Mouse (Mus musculus) heart, embryonic 12.5 days (tissue): ENCODE measurements at regions not wholly inside any gene's neighbourhood (a gene's known extent, or its start where the extent isn't known, plus 50 kb on each side); places are given as distances from the start of the nearest gene placed in this dataset.
A peak's percentile ranks its signal among the peaks of the same experiment; 100 is the strongest.

Experiments
- ATAC-seq: fragments of 200-750 bp; cut with Nextera tagmentation; 2 replicates; pipeline ENCODE4 v1.8.0; 2017; ENCODE audit warnings: moderate TSS enrichment, moderate library complexity; ENCODE audit not compliant: insufficient number of reproducible peaks, low FRiP score
- H3K27ac ChIP-seq: fragments of 300-500 bp; sonication (generic); 2 replicates; pipeline ENCODE4 v1.5.1; 2016; ENCODE audit warnings: mild to moderate bottlenecking, moderate library complexity; ENCODE audit not compliant: poor library complexity, severe bottlenecking
- H3K27me3 ChIP-seq: fragments of 300-500 bp; sonication (generic); replicated peaks from 2 replicates; pipeline ENCODE4 v1.6.1; 2016; ENCODE audit warnings: mild to moderate bottlenecking, moderate library complexity
- H3K36me3 ChIP-seq: fragments of 300-500 bp; sonication (generic); 2 replicates; pipeline ENCODE4 v1.6.1; 2016; ENCODE audit warnings: mild to moderate bottlenecking, moderate library complexity
- H3K4me1 ChIP-seq: fragments of 300-500 bp; sonication (generic); replicated peaks from 2 replicates; pipeline ENCODE4 v1.6.1; 2016; ENCODE audit warnings: mild to moderate bottlenecking
- H3K4me2 ChIP-seq: fragments of 300-500 bp; sonication (generic); 2 replicates; pipeline ENCODE4 v1.6.1; 2016; ENCODE audit warnings: mild to moderate bottlenecking, moderate library complexity
- H3K4me3 ChIP-seq: fragments of 300-500 bp; sonication (generic); 2 replicates; pipeline ENCODE4 v1.5.1; 2016; ENCODE audit warnings: mild to moderate bottlenecking
- H3K9ac ChIP-seq: fragments of 300-500 bp; sonication (generic); 2 replicates; pipeline ENCODE4 v1.6.1; 2016; ENCODE audit warnings: mild to moderate bottlenecking, moderate library complexity
- H3K9me3 ChIP-seq: fragments of 300-500 bp; sonication (generic); replicated peaks from 2 replicates; pipeline ENCODE4 v1.6.1; 2016; ENCODE audit warnings: mild to moderate bottlenecking, moderate library complexity
- WGBS: fragments of 180-500 bp; shearing (Covaris S2); methylation state at CpG from one replicate; pipeline ENCODE4 v1.1.7; 2016; 5-methylcytosine and 5-hydroxymethylcytosine counted together

GRCm38 (mm10) chr14:25366009-25366408 is 93.0 kb upstream of the Zmiz1 start:
- H3K9me3 ChIP-seq = peaks cover 6% of the 10 kb centered on the region
- peak overlapping the region; percentile 41 for H3K27ac ChIP-seq
- H3K9ac ChIP-seq = no peak overlapping the region
- WGBS = 63% methylated on average over 5 of the region's 5 CpGs
- peaks cover 8% of the 10 kb centered on the region; the same call in 1 of the 2 replicates for H3K36me3 ChIP-seq
- H3K4me2 ChIP-seq = no peak overlapping the region
- ATAC-seq = no peak
- peaks cover 30% of the 10 kb centered on the region for H3K4me1 ChIP-seq
- H3K4me3 ChIP-seq = no peak overlapping the region
- no peaks in the 10 kb centered on the region for H3K27me3 ChIP-seq

GRCm38 (mm10) chr14:25370306-25371020 is 88.5 kb upstream of the Zmiz1 start:
- peaks cover 8% of the 10 kb centered on the region; the same call in 1 of the 2 replicates for H3K36me3 ChIP-seq
- no peak overlapping the region for H3K9ac ChIP-seq
- H3K4me2 ChIP-seq = no peak overlapping the region
- H3K27ac ChIP-seq = peak overlapping the region; percentile 20
- H3K4me1 ChIP-seq = peaks cover 42% of the 10 kb centered on the region
- H3K27me3 ChIP-seq = no peaks in the 10 kb centered on the region
- ATAC-seq = no peak
- WGBS = 82% methylated on average over 6 of the region's 6 CpGs
- H3K4me3 ChIP-seq = no peak overlapping the region
- peaks cover 6% of the 10 kb centered on the region for H3K9me3 ChIP-seq

GRCm38 (mm10) chr14:25371021-25371400 is 88.0 kb upstream of the Zmiz1 start:
- Histone ChIP-seq H3K4me1 (peaks cover 38% of the 10 kb centered on the region), H3K36me3 (peaks cover 8% of the 10 kb centered on the region; the same call in 1 of the 2 replicates), H3K4me2 (no peak overlapping the region), H3K9me3 (peaks cover 6% of the 10 kb centered on the region), H3K4me3 (no peak overlapping the region), H3K27ac (peak overlapping the region; percentile 20), H3K9ac (no peak overlapping the region), H3K27me3 (no peaks in the 10 kb centered on the region)
- ATAC-seq = no peak
- WGBS = 30% methylated on average over 5 of the region's 5 CpGs

- H3K27ac ChIP-seq = peak overlapping the region; percentile 20; the same call in 1 of the 2 replicates
- H3K9ac ChIP-seq = peak overlapping the region; percentile 51
These were observed 87.3 kb upstream of the Zmiz1 start for GRCm38 (mm10) chr14:25371661-25372060.

GRCm38 (mm10) chr14:25372581-25372980 is 86.4 kb upstream of the Zmiz1 start:
- no peak overlapping the region for H3K4me3 ChIP-seq
- no peak overlapping the region for H3K9ac ChIP-seq
- H3K36me3 ChIP-seq = peaks cover 8% of the 10 kb centered on the region; the same call in 1 of the 2 replicates
- H3K27me3 ChIP-seq = no peaks in the 10 kb centered on the region
- peaks cover 6% of the 10 kb centered on the region for H3K9me3 ChIP-seq
- no peak for ATAC-seq
- no peak overlapping the region for H3K4me2 ChIP-seq
- H3K27ac ChIP-seq = no peak overlapping the region
- H3K4me1 ChIP-seq = peaks cover 43% of the 10 kb centered on the region
- WGBS = 42% methylated on average over 4 of the region's 4 CpGs

More at GRCm38 (mm10) chr14:25371661-25372060, 87.3 kb upstream of the Zmiz1 start:
- Histone ChIP-seq H3K27me3 (no peaks in the 10 kb centered on the region), H3K4me3 (no peak overlapping the region), H3K9me3 (peaks cover 6% of the 10 kb centered on the region), H3K4me1 (peaks cover 34% of the 10 kb centered on the region), H3K36me3 (peaks cover 8% of the 10 kb centered on the region; the same call in 1 of the 2 replicates), H3K4me2 (no peak overlapping the region)
- WGBS = 49% methylated on average over 4 of the region's 4 CpGs
- ATAC-seq = no peak

- Histone ChIP-seq H3K9me3 (peaks cover 6% of the 10 kb centered on the region), H3K4me2 (no peak overlapping the region), H3K4me1 (peaks cover 45% of the 10 kb centered on the region), H3K27ac (no peak overlapping the region), H3K36me3 (peaks cover 8% of the 10 kb centered on the region; the same call in 1 of the 2 replicates), H3K4me3 (no peak overlapping the region), H3K9ac (no peak overlapping the region), H3K27me3 (no peaks in the 10 kb centered on the region)
- WGBS = 84% methylated on average over 4 of the region's 4 CpGs
- ATAC-seq = no peak
These were observed 85.8 kb upstream of the Zmiz1 start for GRCm38 (mm10) chr14:25373167-25373566.

- Histone ChIP-seq H3K9ac (no peak overlapping the region), H3K36me3 (no peaks in the 10 kb centered on the region), H3K27me3 (no peaks in the 10 kb centered on the region), H3K4me2 (no peak overlapping the region), H3K27ac (no peak overlapping the region), H3K9me3 (no peaks in the 10 kb centered on the region), H3K4me1 (peaks cover 61% of the 10 kb centered on the region), H3K4me3 (no peak overlapping the region)
- ATAC-seq = no peak
- 75% methylated on average over 7 of the region's 7 CpGs for WGBS
These were observed 84.0 kb upstream of the Zmiz1 start for GRCm38 (mm10) chr14:25375001-25375400.

- H3K27me3 ChIP-seq = no peaks in the 10 kb centered on the region
- peak overlapping the region; percentile 100 for H3K27ac ChIP-seq
- H3K4me1 ChIP-seq = peaks cover 49% of the 10 kb centered on the region
- peak overlapping the region; percentile 68 for H3K4me2 ChIP-seq
- H3K36me3 ChIP-seq = no peaks in the 10 kb centered on the region
- 28% methylated on average over 2 of the region's 2 CpGs for WGBS
- H3K4me3 ChIP-seq = peak overlapping the region; percentile 52; the same call in 1 of the 2 replicates
- H3K9me3 ChIP-seq = no peaks in the 10 kb centered on the region
- peak overlapping the region; percentile 81 for H3K9ac ChIP-seq
- no peak for ATAC-seq
These were observed 81.9 kb upstream of the Zmiz1 start for GRCm38 (mm10) chr14:25377091-25377490.

GRCm38 (mm10) chr14:25377554-25377899 is 81.5 kb upstream of the Zmiz1 start:
- WGBS = 4% methylated on average over 8 of the region's 8 CpGs
- peaks cover 49% of the 10 kb centered on the region for H3K4me1 ChIP-seq
- H3K9me3 ChIP-seq = no peaks in the 10 kb centered on the region
- peak overlapping the region; percentile 100 for H3K27ac ChIP-seq
- ATAC-seq = peak; percentile 66
- H3K27me3 ChIP-seq = no peaks in the 10 kb centered on the region
- H3K9ac ChIP-seq = peak overlapping the region; percentile 81
- no peaks in the 10 kb centered on the region for H3K36me3 ChIP-seq
- H3K4me3 ChIP-seq = peak overlapping the region; percentile 52
- H3K4me2 ChIP-seq = peak overlapping the region; percentile 68

GRCm38 (mm10) chr14:25377900-25378716 is 80.9 kb upstream of the Zmiz1 start:
- Histone ChIP-seq H3K9ac (peak overlapping the region; percentile 81), H3K4me1 (peaks cover 49% of the 10 kb centered on the region), H3K9me3 (no peaks in the 10 kb centered on the region), H3K36me3 (no peaks in the 10 kb centered on the region), H3K4me3 (peak overlapping the region; percentile 52), H3K27me3 (no peaks in the 10 kb centered on the region), H3K27ac (peak overlapping the region; percentile 100), H3K4me2 (peak overlapping the region; percentile 68)
- WGBS = under 1% methylated on average over 52 of the region's 54 CpGs
- peak; percentile 84 for ATAC-seq

GRCm38 (mm10) chr14:25378717-25379224 is 80.2 kb upstream of the Zmiz1 start:
- 0 out of 2 replicates have a peak, but pooled peaks have one; percentile 40 for ATAC-seq
- Histone ChIP-seq H3K27me3 (no peaks in the 10 kb centered on the region), H3K4me1 (peaks cover 55% of the 10 kb centered on the region), H3K36me3 (no peaks in the 10 kb centered on the region), H3K4me3 (peak overlapping the region; percentile 52), H3K9ac (peak overlapping the region; percentile 81), H3K4me2 (peak overlapping the region; percentile 68), H3K27ac (peak overlapping the region; percentile 100), H3K9me3 (no peaks in the 10 kb centered on the region)
- WGBS = 4% methylated on average over 13 of the region's 13 CpGs
